Mouse (Mus musculus) C2C12 (cell line): ENCODE data around the gene Selp.

ENCODE experiments used
- CTCF ChIP-seq: IDR thresholded peaks from one replicate; pipeline ENCODE4 v1.5.1; 2011; ENCODE audit not compliant: control insufficient read depth, insufficient read depth, insufficient read length
- MYOD1 ChIP-seq: IDR thresholded peaks from one replicate; pipeline ENCODE4 v1.6.1; 2011; ENCODE audit warnings: low read depth; ENCODE audit not compliant: control insufficient read depth, insufficient read length
- MYOG ChIP-seq: IDR thresholded peaks from one replicate; pipeline ENCODE4 v1.6.1; 2011; ENCODE audit not compliant: control insufficient read depth, insufficient read length; ENCODE audit errors: extremely low read depth
- USF1 ChIP-seq: IDR thresholded peaks from one replicate; pipeline ENCODE4 v1.6.1; 2011; ENCODE audit warnings: low read depth, mild to moderate bottlenecking, control low read depth, moderate library complexity

DNA sequence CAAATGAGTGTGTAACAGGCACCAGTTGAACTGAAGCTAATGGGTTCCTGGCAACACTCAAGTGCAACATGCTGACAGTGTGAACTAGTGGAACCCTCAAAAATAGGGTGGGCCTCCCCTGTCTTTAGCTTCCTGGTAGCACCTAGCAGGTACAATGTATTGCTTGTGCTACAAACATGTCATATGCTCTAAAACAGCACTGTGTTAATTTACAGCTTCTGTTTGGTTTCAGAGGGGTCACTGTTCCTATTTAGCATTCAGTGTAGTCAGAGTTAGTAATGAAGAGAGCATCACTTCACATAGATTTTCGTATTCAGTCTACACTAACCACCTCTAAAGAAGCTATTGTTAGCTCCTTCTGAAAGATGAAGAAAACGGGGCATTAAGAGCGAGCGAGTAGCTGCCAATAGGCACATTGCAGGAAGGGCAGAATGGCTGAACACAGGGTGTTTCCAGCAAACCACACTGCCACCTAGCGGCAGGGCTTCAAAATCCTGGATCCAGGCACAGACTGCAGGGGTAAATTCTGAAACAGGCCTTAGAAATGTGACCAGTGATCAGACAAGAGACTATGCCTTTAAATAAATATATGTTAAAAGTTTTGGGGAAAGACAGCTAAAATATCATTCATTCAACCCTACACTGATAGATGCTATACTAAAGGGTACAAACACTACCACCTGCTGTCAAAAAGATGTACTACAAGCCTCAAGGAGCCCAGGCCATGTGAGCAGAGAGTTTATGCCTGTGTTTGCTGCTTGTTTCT, 23.5 kb downstream of the Selp start:
- TF ChIP-seq MYOG: no peak
- TF ChIP-seq CTCF: peak; percentile 81
- TF ChIP-seq USF1: no peak
- TF ChIP-seq MYOD1: no peak
